15 mouse cellular contexts compared by ENCODE assay signal in the genomic region with DNA sequence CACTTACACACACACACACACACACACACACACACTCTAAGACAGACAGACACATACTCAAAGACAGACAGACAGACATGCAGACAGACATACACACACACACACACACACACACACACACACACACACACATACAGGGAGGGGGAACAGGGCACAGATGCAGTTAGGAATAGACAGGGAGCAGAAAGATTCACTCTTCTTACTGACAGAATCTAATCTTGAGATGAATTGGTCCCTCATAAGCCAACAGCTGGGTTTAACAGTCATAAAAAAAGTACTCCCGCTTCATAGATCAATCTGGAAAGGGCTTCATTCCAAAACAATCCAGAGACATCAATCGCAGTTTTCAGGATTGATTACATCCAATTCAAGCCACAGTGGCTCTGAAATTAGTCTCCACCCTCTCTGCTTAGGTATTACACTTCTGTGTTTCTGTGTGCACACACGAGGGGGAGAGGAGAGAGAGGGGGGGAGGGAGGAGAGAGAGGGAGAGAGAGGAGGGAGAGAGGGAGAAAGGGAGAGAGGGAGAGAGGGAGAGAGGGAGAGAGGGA.
A peak's percentile ranks its signal among the peaks of the same experiment; 100 is the strongest.
DNase-seq lines count a peak whose midpoint lies in the region; ATAC-seq lines count a peak whose summit lies in the region.
"Had no signal": no experiment of that assay in that cellular context is flagged by ENCODE, and none has a peak within 500 bp of the region (broad histone marks: within the 10 kb centered on the region; RNA-seq: fewer than 3 reads in every experiment).

No protein-coding gene starts in this region.

- H3K27me3 ChIP-seq in midbrain, embryonic 12.5 days = peaks cover 3% of the 10 kb centered on the region; the same call in 1 of the 2 replicates
- H3K27me3 ChIP-seq in midbrain, embryonic 11.5 days (ENCODE audit: control insufficient read depth, insufficient read depth, low read length) = no peaks in the 10 kb centered on the region
- no peaks in the 10 kb centered on the region for H3K27me3 ChIP-seq in hindbrain, embryonic 12.5 days
- H3K27me3 ChIP-seq in limb, embryonic 10.5 days (ENCODE audit: low read depth, poor library complexity, severe bottlenecking) = peaks cover 10% of the 10 kb centered on the region; the same call in 1 of the 2 replicates
- H3K27me3 ChIP-seq in stomach, embryonic 16.5 days (ENCODE audit: control insufficient read depth, insufficient read depth, low read length) = no peaks in the 10 kb centered on the region

- H3K9ac ChIP-seq in midbrain, embryonic 12.5 days (replicated peaks) = no peak overlapping the region
- H3K9ac ChIP-seq in midbrain, embryonic 11.5 days (ENCODE audit: low read length) = no peak overlapping the region
- H3K9ac ChIP-seq in hindbrain, embryonic 12.5 days = no peak overlapping the region
- no peak overlapping the region for H3K9ac ChIP-seq in stomach, embryonic 16.5 days (ENCODE audit: low read length)
- H3K9ac ChIP-seq: heart, embryonic 12.5 days; liver, postnatal 0 days had no signal

- H3K4me3 ChIP-seq in midbrain, embryonic 12.5 days = no peak overlapping the region
- H3K4me3 ChIP-seq in midbrain, embryonic 11.5 days (ENCODE audit: low read depth, low read length) = no peak overlapping the region
- H3K4me3 ChIP-seq in hindbrain, embryonic 12.5 days = no peak overlapping the region
- 0 out of 2 replicates have a peak overlapping the region, but pooled peaks have one; percentile 21 for H3K4me3 ChIP-seq in limb, embryonic 10.5 days
- no peak overlapping the region for H3K4me3 ChIP-seq in stomach, embryonic 16.5 days (replicated peaks; ENCODE audit: low read length)
- H3K4me3 ChIP-seq: gastrocnemius, adult 2 months; heart, embryonic 12.5 days; left cerebral cortex, adult 2 months had no signal

- H3K4me1 ChIP-seq in midbrain, embryonic 12.5 days = 0 out of 2 replicates have a peak, but pooled peaks cover 2% of the 10 kb centered on the region
- no peaks in the 10 kb centered on the region for H3K4me1 ChIP-seq in midbrain, embryonic 11.5 days (ENCODE audit: control insufficient read depth, insufficient read depth, low read length)
- peaks cover 5% of the 10 kb centered on the region; the same call in 1 of the 2 replicates for H3K4me1 ChIP-seq in hindbrain, embryonic 12.5 days
- H3K4me1 ChIP-seq in limb, embryonic 10.5 days = peaks cover 23% of the 10 kb centered on the region
- 0 out of 2 replicates have a peak, but pooled peaks cover 4% of the 10 kb centered on the region for H3K4me1 ChIP-seq in stomach, embryonic 16.5 days (ENCODE audit: control insufficient read depth, insufficient read depth, low read length)

- H3K27ac ChIP-seq in midbrain, embryonic 12.5 days (replicated peaks) = 0 out of 2 replicates have a peak overlapping the region, but pooled peaks have one; percentile 30
- no peak overlapping the region for H3K27ac ChIP-seq in midbrain, embryonic 11.5 days (ENCODE audit: low read depth, low read length)
- H3K27ac ChIP-seq in hindbrain, embryonic 12.5 days = peak overlapping the region; percentile 73
- peak overlapping the region; percentile 78 for H3K27ac ChIP-seq in limb, embryonic 10.5 days
- no peak overlapping the region for H3K27ac ChIP-seq in stomach, embryonic 16.5 days (ENCODE audit: low read length)
- H3K27ac ChIP-seq: left cerebral cortex, adult 2 months had no signal

- no peak overlapping the region for H3K4me2 ChIP-seq in midbrain, embryonic 12.5 days (replicated peaks)
- no peak overlapping the region for H3K4me2 ChIP-seq in midbrain, embryonic 11.5 days
- no peak overlapping the region; the same call in 1 of the 2 replicates for H3K4me2 ChIP-seq in hindbrain, embryonic 12.5 days (replicated peaks)
- peak overlapping the region; percentile 29 for H3K4me2 ChIP-seq in stomach, embryonic 16.5 days (ENCODE audit: low read depth, low read length)
- H3K4me2 ChIP-seq: heart, embryonic 12.5 days had no signal

- 69% methylated on average over 3 of the region's 3 CpGs for WGBS in midbrain, embryonic 12.5 days
- whole genome bisulfite sequencing in midbrain, embryonic 11.5 days = 74% methylated on average over 3 of the region's 3 CpGs
- WGBS in hindbrain, embryonic 12.5 days = 53% methylated on average over 3 of the region's 3 CpGs
- 64% methylated on average over 3 of the region's 3 CpGs for WGBS in limb, embryonic 10.5 days
- WGBS in stomach, embryonic 16.5 days = 31% methylated on average over 3 of the region's 3 CpGs

- H3K9me3 ChIP-seq in midbrain, embryonic 12.5 days = no peaks in the 10 kb centered on the region
- H3K9me3 ChIP-seq in midbrain, embryonic 11.5 days (ENCODE audit: control insufficient read depth, low read length) = no peaks in the 10 kb centered on the region
- no peaks in the 10 kb centered on the region for H3K9me3 ChIP-seq in hindbrain, embryonic 12.5 days (replicated peaks)
- H3K9me3 ChIP-seq in limb, embryonic 10.5 days (replicated peaks) = no peaks in the 10 kb centered on the region
- no peaks in the 10 kb centered on the region for H3K9me3 ChIP-seq in stomach, embryonic 16.5 days (replicated peaks; ENCODE audit: control insufficient read depth, low read length)
- H3K9me3 ChIP-seq: heart, embryonic 12.5 days had no signal

- no peaks in the 10 kb centered on the region for H3K36me3 ChIP-seq in midbrain, embryonic 12.5 days
- H3K36me3 ChIP-seq in midbrain, embryonic 11.5 days (ENCODE audit: control insufficient read depth, insufficient read depth, low read length) = no peaks in the 10 kb centered on the region
- H3K36me3 ChIP-seq in hindbrain, embryonic 12.5 days = no peaks in the 10 kb centered on the region
- no peaks in the 10 kb centered on the region for H3K36me3 ChIP-seq in limb, embryonic 10.5 days
- H3K36me3 ChIP-seq in stomach, embryonic 16.5 days (ENCODE audit: control insufficient read depth, insufficient read depth, low read length) = no peaks in the 10 kb centered on the region
- H3K36me3 ChIP-seq: heart, embryonic 12.5 days had no signal

- ATAC-seq in midbrain, embryonic 12.5 days (ENCODE audit: low FRiP score, low read depth) = no peak
- ATAC-seq in midbrain, embryonic 11.5 days (ENCODE audit: low FRiP score) = no peak
- ATAC-seq in hindbrain, embryonic 12.5 days (ENCODE audit: low FRiP score) = no peak; the same call in 1 of the 2 replicates
- ATAC-seq in stomach, embryonic 16.5 days (ENCODE audit: insufficient read depth, low FRiP score) = no peak
- ATAC-seq: inflammation-experienced regulatory T-cells, adult 6 months had no signal

- no peak for DNase-seq in midbrain, embryonic 11.5 days (ENCODE audit: low spot score, missing footprints)
- no peak for DNase-seq in limb, embryonic 10.5 days (ENCODE audit: low spot score)
- DNase-seq in heart, postnatal 4 days = no peak
- no peak for DNase-seq in left cerebral cortex, adult 11 months (ENCODE audit: low spot score)
- DNase-seq: adrenal gland, postnatal 14 days; cerebellum, adult 2 months; gastrocnemius, adult 2 months; liver, postnatal 0 days; thymus, postnatal 4 days had no signal

Comparison
In these comparisons a context has a peak if more than half of its experiments do, and no peak if none do; other contexts are left out.
1. H3K27ac ChIP-seq: peak in midbrain, embryonic 12.5 days (single experiment), hindbrain, embryonic 12.5 days (single experiment) and limb, embryonic 10.5 days (single experiment); none in midbrain, embryonic 11.5 days (single experiment) and stomach, embryonic 16.5 days (single experiment).